Comparison of ENCODE assay signal across 10 mouse cellular contexts in the genomic region with DNA sequence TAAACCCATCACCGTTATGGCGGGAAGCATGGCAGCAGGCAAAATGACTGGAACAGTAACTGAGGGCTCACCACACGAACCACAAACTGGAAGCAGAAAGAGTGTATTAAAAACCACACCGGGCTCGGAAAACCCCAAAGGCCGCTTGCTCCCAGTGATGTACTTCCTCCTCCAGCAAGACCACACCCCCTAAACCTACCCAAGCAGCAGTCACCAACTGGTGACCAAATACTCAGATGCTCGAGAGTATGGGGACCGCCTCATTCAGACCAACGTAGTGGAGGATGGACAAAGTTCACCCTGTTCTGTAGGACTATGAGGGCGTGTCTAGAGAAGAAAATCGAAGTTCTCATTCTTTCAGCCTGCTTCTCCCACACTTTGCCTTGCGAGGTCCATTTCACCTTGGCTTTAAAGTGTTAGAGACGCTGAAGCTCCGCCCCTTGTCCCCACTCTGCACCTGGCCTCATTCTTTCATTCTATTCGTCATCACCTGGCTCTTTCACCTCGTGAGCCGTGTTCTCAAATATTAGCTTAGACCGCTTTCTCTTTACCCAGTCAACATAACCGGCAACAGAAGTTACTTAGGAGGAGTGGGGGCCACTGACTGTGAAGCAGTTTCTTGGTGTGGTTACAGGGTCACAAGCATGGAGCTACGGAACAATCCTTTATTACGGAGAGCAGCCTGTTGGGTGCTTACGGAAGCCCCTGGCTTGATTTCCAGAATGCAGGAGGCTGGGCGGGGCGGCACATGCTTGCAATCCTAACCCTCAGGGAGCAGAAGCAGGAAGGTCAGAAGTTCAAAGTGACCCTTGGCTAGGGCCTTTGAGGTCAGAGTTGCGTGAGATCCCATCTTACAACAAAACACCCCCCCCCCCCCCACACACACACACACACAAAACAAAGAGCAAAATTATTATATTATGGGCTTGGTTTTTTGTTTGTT. TPM values are rescaled to one million over a fixed set of nuclear protein-coding genes. Genes with fewer than 3 reads are reported as not detected.
DNase-seq lines count a peak whose midpoint lies in the region; ATAC-seq and TF ChIP-seq lines count a peak whose summit lies in the region.
"Had no signal": no experiment of that assay in that cellular context is flagged by ENCODE, and none has a peak within 500 bp of the region (broad histone marks: within the 10 kb centered on the region; RNA-seq: fewer than 3 reads in every experiment).

No protein-coding gene starts in this region.

- no peaks in the 10 kb centered on the region for H3K27me3 ChIP-seq in neural tube, embryonic 15.5 days (replicated peaks)
- no peaks in the 10 kb centered on the region for H3K27me3 ChIP-seq in embryonic facial prominence, embryonic 14.5 days (replicated peaks; ENCODE audit: control insufficient read depth, insufficient read depth, low read length)
- no peaks in the 10 kb centered on the region for H3K27me3 ChIP-seq in lung, embryonic 14.5 days (ENCODE audit: insufficient read depth, low read length)

- peak; percentile 30 for DNase-seq in neural tube, embryonic 10.5 days (ENCODE audit: extremely low spot score, low spot score)
- DNase-seq in embryonic facial prominence, embryonic 14.5 days (ENCODE audit: low spot score), result no peak
- DNase-seq in lung, embryonic 14.5 days, result peak; percentile 75
- no peak for DNase-seq in cerebellum, postnatal 14 days
- DNase-seq in spleen, postnatal 4 days (ENCODE audit: low spot score in 2 of 2), result no peak
- no peak for DNase-seq in heart, adult 11 months
- DNase-seq: layer of hippocampus, postnatal 36 days; thymus, postnatal 14 days had no signal

- no peak overlapping the region for H3K27ac ChIP-seq in neural tube, embryonic 15.5 days (replicated peaks)
- H3K27ac ChIP-seq in embryonic facial prominence, embryonic 14.5 days (replicated peaks; ENCODE audit: low read depth, low read length), result no peak overlapping the region
- H3K27ac ChIP-seq in lung, embryonic 14.5 days (ENCODE audit: low read depth), result peak overlapping the region; percentile 75
- H3K27ac ChIP-seq: hindbrain, postnatal 0 days had no signal

- H3K9ac ChIP-seq in neural tube, embryonic 15.5 days (replicated peaks), result no peak overlapping the region
- no peak overlapping the region for H3K9ac ChIP-seq in embryonic facial prominence, embryonic 14.5 days (ENCODE audit: low read depth, low read length)
- no peak overlapping the region for H3K9ac ChIP-seq in lung, embryonic 14.5 days

- H3K4me1 ChIP-seq in neural tube, embryonic 15.5 days, result 0 out of 2 replicates have a peak, but pooled peaks cover 4% of the 10 kb centered on the region
- no peaks in the 10 kb centered on the region for H3K4me1 ChIP-seq in embryonic facial prominence, embryonic 14.5 days (ENCODE audit: control insufficient read depth, insufficient read depth, low read length)
- no peaks in the 10 kb centered on the region for H3K4me1 ChIP-seq in lung, embryonic 14.5 days (ENCODE audit: insufficient read depth)

- no peak for ATAC-seq in neural tube, embryonic 15.5 days (ENCODE audit: low FRiP score)
- ATAC-seq in embryonic facial prominence, embryonic 14.5 days (ENCODE audit: low read depth), result 0 out of 2 replicates have a peak, but pooled peaks have one; percentile 5
- ATAC-seq in lung, embryonic 14.5 days (ENCODE audit: insufficient read depth), result peak; percentile 92

- H3K36me3 ChIP-seq in neural tube, embryonic 15.5 days, result no peaks in the 10 kb centered on the region
- H3K36me3 ChIP-seq in embryonic facial prominence, embryonic 14.5 days (ENCODE audit: control insufficient read depth, insufficient read depth, low read length), result peaks cover 6% of the 10 kb centered on the region; the same call in 1 of the 2 replicates
- no peaks in the 10 kb centered on the region for H3K36me3 ChIP-seq in lung, embryonic 14.5 days (ENCODE audit: insufficient read depth)

- TF ChIP-seq CTCF in lung, embryonic 14.5 days (IDR thresholded peaks at IDR 0.05; ENCODE audit: low read depth), result no peak

- 70% methylated on average over 25 of the region's 25 CpGs for WGBS in neural tube, embryonic 15.5 days
- 78% methylated on average over 25 of the region's 25 CpGs for WGBS in embryonic facial prominence, embryonic 14.5 days
- WGBS in lung, embryonic 14.5 days, result 63% methylated on average over 25 of the region's 25 CpGs

- H3K4me3 ChIP-seq in neural tube, embryonic 15.5 days (replicated peaks), result no peak overlapping the region
- H3K4me3 ChIP-seq in embryonic facial prominence, embryonic 14.5 days (ENCODE audit: low read depth, low read length), result no peak overlapping the region
- H3K4me3 ChIP-seq in lung, embryonic 14.5 days (ENCODE audit: low read depth, low read length), result no peak overlapping the region

- no peak overlapping the region for H3K4me2 ChIP-seq in neural tube, embryonic 15.5 days
- H3K4me2 ChIP-seq in embryonic facial prominence, embryonic 14.5 days (ENCODE audit: low read depth, low read length), result no peak overlapping the region
- H3K4me2 ChIP-seq in lung, embryonic 14.5 days, result peak overlapping the region; percentile 33

- no peaks in the 10 kb centered on the region for H3K9me3 ChIP-seq in neural tube, embryonic 15.5 days (replicated peaks)
- no peaks in the 10 kb centered on the region for H3K9me3 ChIP-seq in embryonic facial prominence, embryonic 14.5 days (ENCODE audit: control insufficient read depth, low read length)
- H3K9me3 ChIP-seq in lung, embryonic 14.5 days (ENCODE audit: low read depth, low read length), result no peaks in the 10 kb centered on the region

RNA-seq across cellular contexts. Expression of a gene that starts 5.7 kb away (rescaled TPM):
- 0.33 and 0.55 TPM in 2 replicates for polyA plus RNA-seq in neural tube, embryonic 15.5 days (2015; fragmentation: Nextera tagmentation; extraction: Ambion mirVana)
- 0.34 TPM in 1 of 2 replicates, not detected in the other for polyA plus RNA-seq in embryonic facial prominence, embryonic 14.5 days (2014; fragmentation: Nextera tagmentation; extraction: Ambion mirVana)
- polyA plus RNA-seq in lung, embryonic 14.5 days (2014; fragmentation: Nextera tagmentation; extraction: Ambion mirVana), result 0.30 TPM in 1 of 2 replicates, not detected in the other

Comparison
In these comparisons a context has a peak if more than half of its experiments do, and no peak if none do; other contexts are left out.
1. DNase-seq: peak in neural tube, embryonic 10.5 days (single experiment) and lung, embryonic 14.5 days (single experiment); none in embryonic facial prominence, embryonic 14.5 days (single experiment), cerebellum, postnatal 14 days (0 of 2), spleen, postnatal 4 days (0 of 2) and heart, adult 11 months (single experiment).